Mouse (Mus musculus) thymus, adult 2 months (tissue): ENCODE results near the gene Plg.

Source experiments
- CTCF ChIP-seq: fragments of 200-500 bp; IDR thresholded peaks from 2 replicates; pipeline ENCODE4 v1.5.1; 2012; ENCODE audit warnings: mild to moderate bottlenecking, control low read depth, low read length, moderate library complexity, borderline replicate concordance; ENCODE audit not compliant: control insufficient read depth, poor library complexity, insufficient read depth; ENCODE audit errors: extremely low read depth
- POLR2A ChIP-seq: fragments of 200-500 bp; IDR thresholded peaks from 2 replicates; pipeline ENCODE4 v1.6.1; 2012; ENCODE audit warnings: mild to moderate bottlenecking, low read length, control low read depth, moderate library complexity; ENCODE audit not compliant: control insufficient read depth, poor library complexity, insufficient read depth; ENCODE audit errors: extremely low read depth

- TF ChIP-seq CTCF, result no peak
- TF ChIP-seq POLR2A, result no peak
Observed at GRCm38 (mm10) chr17:12396163-12396677, 17.8 kb downstream of the Plg start.
